Mouse (Mus musculus) stomach, postnatal 0 days (tissue): ENCODE results near the gene Tmem45a2.

Experiments used
- CTCF ChIP-seq: IDR thresholded peaks from 2 replicates; pipeline ENCODE4 v1.5.1; 2016; ENCODE audit warnings: antibody characterized with exemption, low read depth, mild to moderate bottlenecking, moderate library complexity
- EP300 ChIP-seq: optimal IDR thresholded peaks from 2 replicates; pipeline ENCODE3; 2016; ENCODE audit warnings: antibody characterized with exemption

- no peak for TF ChIP-seq EP300
- TF ChIP-seq CTCF, result no peak
Observed at GRCm38 (mm10) chr16:57071132-57071639, at the start of gene Tmem45a2.
